Mouse (Mus musculus): ENCODE measurements around the gene Trim80. TPM values are rescaled to one million over a fixed set of nuclear protein-coding genes. Genes with fewer than 3 reads are reported as not detected.
A peak's percentile ranks its signal among the peaks of the same experiment; 100 is the strongest.
"Not testable (repeated sequence)": the region's sequence is repeated elsewhere in the genome, so short reads cannot be mapped to it uniquely, and the experiment has no call there.

Gene Trim80
- total RNA-seq, 1 experiment, result 0.31 TPM

DNA sequence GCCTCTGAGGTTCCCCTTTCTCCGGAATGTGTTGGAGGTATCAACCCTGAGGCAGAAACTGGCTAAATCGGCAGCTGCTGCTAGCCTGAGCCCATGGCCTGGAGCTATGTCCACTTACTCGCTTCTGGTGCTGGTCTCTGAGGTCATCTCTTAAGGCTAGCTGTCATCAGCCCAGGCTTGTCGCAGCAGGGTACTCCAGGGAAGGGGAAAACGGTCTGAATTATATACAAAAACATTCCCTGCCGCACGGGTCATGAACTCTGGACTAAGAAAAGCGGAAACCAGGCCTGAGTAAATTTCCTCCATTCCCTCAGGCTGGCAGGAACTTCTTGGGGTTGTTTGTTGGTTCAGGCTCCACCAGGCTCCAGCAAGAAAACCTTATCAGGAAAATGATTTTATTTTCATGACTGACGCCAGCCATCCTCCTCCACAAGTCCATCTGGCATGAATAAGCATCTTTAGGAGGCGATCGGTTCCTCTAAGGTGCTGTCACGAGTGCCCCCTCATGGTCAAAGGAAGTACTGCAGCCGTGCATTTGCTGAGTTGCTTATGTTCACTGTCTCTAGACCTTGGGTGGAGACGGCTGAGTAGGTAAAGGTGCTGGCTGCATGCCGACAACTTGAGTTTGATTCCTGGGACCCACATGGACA lies 33.4 kb downstream of the Trim80 start:
- Histone ChIP-seq H3K27ac (ENCODE audit: insufficient read depth, low read depth, low read length, poor library complexity, severe bottlenecking) (peak overlapping the region; percentile 41; the same call in 1 of the 2 replicates), H3K4me3 (ENCODE audit: insufficient read depth in 1 of 2, low read depth in 1 of 2, low read length in 2 of 2, poor library complexity in 1 of 2, severe bottlenecking in 1 of 2) (peak overlapping the region; percentile 27 to 35; a peak in 3 of 4 replicates), H3K4me1 (ENCODE audit: control insufficient read depth in 2 of 2, insufficient read depth in 2 of 2, low read length in 2 of 2, poor library complexity in 1 of 2) (peaks cover 4 to 27% of the 10 kb centered on the region in 2 experiments; a peak in 3 of 4 replicates), H3K9me3 (ENCODE audit: control insufficient read depth, insufficient read depth, low read depth, low read length) (no peaks in the 10 kb centered on the region), H3K9ac (ENCODE audit: insufficient read depth, low read depth, low read length, poor library complexity, severe bottlenecking) (peak overlapping the region; percentile 60; the same call in 1 of the 2 replicates), H3K36me3 (ENCODE audit: control insufficient read depth, insufficient read depth, low read length, poor library complexity, severe bottlenecking) (no peaks in the 10 kb centered on the region)
- TF ChIP-seq MAFK (IDR thresholded peaks at IDR 0.05; ENCODE audit: insufficient read depth, low read depth, low read length), result peak; percentile 96
- peak; percentile 60; the same call in 1 of the 2 replicates for TF ChIP-seq HCFC1 (IDR thresholded peaks at IDR 0.05; ENCODE audit: borderline replicate concordance, insufficient read depth, low read length)
- TF ChIP-seq ZNF384 (IDR thresholded peaks at IDR 0.05; ENCODE audit: low read depth, low read length), result no peak
- no peak for TF ChIP-seq CHD2 (IDR thresholded peaks at IDR 0.05; ENCODE audit: low read depth, low read length)
- peak; percentile 42; the same call in 1 of the 2 replicates for TF ChIP-seq ZC3H11A (IDR thresholded peaks at IDR 0.05; ENCODE audit: borderline replicate concordance, low read depth, low read length)
- DNase-seq (ENCODE audit: low read depth, low spot score), result peak; percentile 99
- in situ Hi-C loops (cut with MboI; ENCODE audit: low sequenced_read_pairs in 2 of 2, unreplicated experiment in 2 of 2), result no loop called here

DNA sequence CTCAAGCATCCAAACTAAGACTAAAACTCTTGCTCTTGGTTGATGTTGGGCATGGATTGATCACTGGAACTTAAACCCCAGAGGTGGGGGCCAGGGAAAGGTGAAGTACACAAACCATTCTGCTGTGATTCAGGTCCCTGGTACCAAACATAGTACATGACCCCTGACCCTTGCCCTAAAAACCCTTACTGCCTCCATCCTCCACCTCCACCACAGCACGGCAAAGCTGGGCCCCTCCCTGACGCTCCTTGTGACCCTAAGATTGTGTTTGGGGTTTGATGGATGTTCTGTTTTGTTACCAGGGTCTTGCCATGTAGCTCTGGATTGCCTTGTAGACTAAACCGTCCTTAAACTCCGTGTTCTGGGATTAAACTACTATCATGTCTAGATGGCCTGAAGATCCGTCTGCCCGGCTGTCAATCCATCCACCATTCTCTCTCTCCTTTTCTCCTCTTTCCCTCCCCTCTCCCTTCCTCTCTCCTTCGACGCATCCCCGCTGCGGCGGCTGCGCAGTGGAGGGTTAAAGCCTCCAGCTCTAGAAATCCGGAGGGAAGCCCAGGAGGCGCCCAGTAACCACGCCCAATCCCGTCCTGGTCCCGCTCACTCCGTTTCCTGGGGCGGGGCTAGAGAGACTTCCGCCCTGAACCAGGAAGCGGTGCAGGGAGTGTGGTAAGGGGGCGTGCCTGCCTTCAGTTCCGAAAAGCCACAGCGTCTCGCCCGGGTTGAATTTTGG lies 34.8 kb downstream of the Trim80 start, which contains the start of gene Armc7:
TSS of gene Armc7 (plus strand) at position 643 of the 733 bp plus-strand sequence.
- DNase-seq (ENCODE audit: low read depth, low spot score), result peak; percentile 97
- TF ChIP-seq HCFC1 (IDR thresholded peaks at IDR 0.05; ENCODE audit: borderline replicate concordance, insufficient read depth, low read length), result no peak
- TF ChIP-seq ZC3H11A (IDR thresholded peaks at IDR 0.05; ENCODE audit: borderline replicate concordance, low read depth, low read length), result no peak
- no peak for TF ChIP-seq MAFK (IDR thresholded peaks at IDR 0.05; ENCODE audit: insufficient read depth, low read depth, low read length)
- no peak for TF ChIP-seq CHD2 (IDR thresholded peaks at IDR 0.05; ENCODE audit: low read depth, low read length)
- TF ChIP-seq ZNF384 (IDR thresholded peaks at IDR 0.05; ENCODE audit: low read depth, low read length), result no peak
- Histone ChIP-seq H3K9ac (ENCODE audit: insufficient read depth, low read depth, low read length, poor library complexity, severe bottlenecking) (peak within 1 kb of the TSS; percentile 81), H3K4me3 (ENCODE audit: insufficient read depth in 1 of 2, low read depth in 1 of 2, low read length in 2 of 2, poor library complexity in 1 of 2, severe bottlenecking in 1 of 2) (peak within 1 kb of the TSS; percentile 83 to 90), H3K36me3 (ENCODE audit: control insufficient read depth, insufficient read depth, low read length, poor library complexity, severe bottlenecking) (no peaks in the 10 kb centered on the region), H3K27ac (ENCODE audit: insufficient read depth, low read depth, low read length, poor library complexity, severe bottlenecking) (peak within 1 kb of the TSS; percentile 26; the same call in 1 of the 2 replicates), H3K4me1 (ENCODE audit: control insufficient read depth in 2 of 2, insufficient read depth in 2 of 2, low read length in 2 of 2, poor library complexity in 1 of 2) (peaks cover 4 to 23% of the 10 kb centered on the region in 2 experiments; a peak in 3 of 4 replicates), H3K9me3 (ENCODE audit: control insufficient read depth, insufficient read depth, low read depth, low read length) (no peaks in the 10 kb centered on the region)
- in situ Hi-C loops (cut with MboI; ENCODE audit: low sequenced_read_pairs in 2 of 2, unreplicated experiment in 2 of 2), result no loop called here

DNA sequence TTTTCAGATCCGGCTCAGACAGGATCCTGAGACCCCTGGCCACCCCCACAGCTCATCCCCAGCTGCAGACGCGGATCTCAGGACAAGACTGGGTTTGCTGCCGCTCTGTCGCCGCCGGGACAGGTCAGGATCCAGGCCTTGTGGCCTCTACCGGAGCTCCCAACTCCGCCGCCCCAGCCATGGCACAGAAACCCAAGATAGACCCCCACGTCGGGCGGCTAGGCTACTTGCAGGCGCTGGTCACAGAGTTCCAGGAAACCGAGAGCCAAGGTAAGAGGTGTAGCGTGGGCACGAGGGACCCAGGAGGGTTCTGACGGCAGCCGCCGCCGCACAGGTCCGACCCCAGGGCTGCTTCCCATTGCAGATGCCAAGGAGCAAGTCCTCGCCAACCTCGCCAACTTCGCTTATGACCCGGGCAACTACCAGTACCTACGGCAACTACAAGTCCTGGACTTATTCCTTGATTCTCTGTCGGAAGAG lies 35.5 kb downstream of the Trim80 start:
- no peaks in the 10 kb centered on the region for H3K36me3 ChIP-seq (ENCODE audit: control insufficient read depth, insufficient read depth, low read length, poor library complexity, severe bottlenecking)
- no peak for TF ChIP-seq ZNF384 (IDR thresholded peaks at IDR 0.05; ENCODE audit: low read depth, low read length)
- TF ChIP-seq HCFC1 (IDR thresholded peaks at IDR 0.05; ENCODE audit: borderline replicate concordance, insufficient read depth, low read length), result no peak
- no peak for TF ChIP-seq MAFK (IDR thresholded peaks at IDR 0.05; ENCODE audit: insufficient read depth, low read depth, low read length)
- no peak for TF ChIP-seq CHD2 (IDR thresholded peaks at IDR 0.05; ENCODE audit: low read depth, low read length)
- no peak for TF ChIP-seq ZC3H11A (IDR thresholded peaks at IDR 0.05; ENCODE audit: borderline replicate concordance, low read depth, low read length)
- peak overlapping the region; percentile 81 for H3K9ac ChIP-seq (ENCODE audit: insufficient read depth, low read depth, low read length, poor library complexity, severe bottlenecking)
- no peak for DNase-seq (ENCODE audit: low read depth, low spot score)
- peak overlapping the region; percentile 83 to 90 for H3K4me3 ChIP-seq (ENCODE audit: insufficient read depth in 1 of 2, low read depth in 1 of 2, low read length in 2 of 2, poor library complexity in 1 of 2, severe bottlenecking in 1 of 2)
- H3K9me3 ChIP-seq (ENCODE audit: control insufficient read depth, insufficient read depth, low read depth, low read length), result no peaks in the 10 kb centered on the region
- in situ Hi-C loops (cut with MboI; ENCODE audit: low sequenced_read_pairs in 2 of 2, unreplicated experiment in 2 of 2), result no loop called here
- H3K27ac ChIP-seq (ENCODE audit: insufficient read depth, low read depth, low read length, poor library complexity, severe bottlenecking), result no peak overlapping the region
- H3K4me1 ChIP-seq (ENCODE audit: control insufficient read depth in 2 of 2, insufficient read depth in 2 of 2, low read length in 2 of 2, poor library complexity in 1 of 2), result peaks cover 4 to 23% of the 10 kb centered on the region in 2 experiments; a peak in 3 of 4 replicates

DNA sequence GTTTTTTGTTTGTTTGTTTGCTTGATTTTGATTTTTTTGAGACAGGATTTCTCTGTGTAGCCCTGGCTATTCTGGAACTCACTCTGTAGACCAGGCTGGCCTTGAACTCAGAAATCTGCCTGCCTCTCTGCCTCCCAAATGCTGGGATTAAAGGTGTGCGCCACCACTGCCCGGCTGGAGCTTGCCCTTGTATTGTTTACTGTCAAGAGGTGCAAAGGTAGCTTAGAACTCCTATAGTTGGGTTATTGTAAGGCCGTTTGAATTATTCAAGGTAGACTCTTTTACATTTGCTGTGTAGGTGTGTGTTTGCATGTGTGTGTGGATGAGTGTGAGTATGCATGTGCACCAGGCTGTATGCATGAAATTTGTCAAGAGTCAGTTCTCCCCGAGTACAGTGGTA lies 36.3 kb downstream of the Trim80 start:
- Histone ChIP-seq H3K4me3 (ENCODE audit: insufficient read depth in 1 of 2, low read depth in 1 of 2, low read length in 2 of 2, poor library complexity in 1 of 2, severe bottlenecking in 1 of 2) (0 out of 4 replicates have a peak overlapping the region, but pooled peaks of 1 of the 2 experiments have one; percentile 90), H3K4me1 (ENCODE audit: control insufficient read depth in 2 of 2, insufficient read depth in 2 of 2, low read length in 2 of 2, poor library complexity in 1 of 2) (peaks cover 4 to 22% of the 10 kb centered on the region in 2 experiments; a peak in 3 of 4 replicates)
- H3K9ac ChIP-seq (ENCODE audit: insufficient read depth, low read depth, low read length, poor library complexity, severe bottlenecking); H3K27ac ChIP-seq (ENCODE audit: insufficient read depth, low read depth, low read length, poor library complexity, severe bottlenecking); H3K36me3 ChIP-seq (ENCODE audit: control insufficient read depth, insufficient read depth, low read length, poor library complexity, severe bottlenecking); H3K9me3 ChIP-seq (ENCODE audit: control insufficient read depth, insufficient read depth, low read depth, low read length); DNase-seq (ENCODE audit: low read depth, low spot score); in situ Hi-C loops (cut with MboI; ENCODE audit: low sequenced_read_pairs in 2 of 2, unreplicated experiment in 2 of 2): not testable (repeated sequence)

DNA sequence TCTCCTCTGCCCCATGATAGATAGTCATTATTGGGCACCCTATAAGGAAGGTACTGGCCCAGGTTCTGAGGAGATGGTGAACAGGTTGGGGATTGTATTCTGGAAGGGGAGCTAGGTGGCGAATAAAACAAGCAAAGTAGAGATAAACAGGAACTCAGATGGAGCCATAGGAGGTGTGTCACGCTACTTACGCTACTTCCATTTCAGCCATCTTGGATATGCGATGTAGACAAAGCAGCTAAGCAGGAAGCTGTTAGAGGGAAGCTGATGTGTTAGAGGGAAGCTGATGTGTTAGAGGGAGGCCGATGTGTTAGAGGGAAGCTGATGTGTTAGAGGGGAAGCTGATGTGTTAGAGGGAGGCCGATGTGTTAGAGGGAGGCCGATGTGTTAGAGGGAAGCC lies 37.0 kb downstream of the Trim80 start:
- in situ Hi-C loops (cut with MboI; ENCODE audit: low sequenced_read_pairs in 2 of 2, unreplicated experiment in 2 of 2); H3K36me3 ChIP-seq (ENCODE audit: control insufficient read depth, insufficient read depth, low read length, poor library complexity, severe bottlenecking); H3K9ac ChIP-seq (ENCODE audit: insufficient read depth, low read depth, low read length, poor library complexity, severe bottlenecking); DNase-seq (ENCODE audit: low read depth, low spot score); H3K9me3 ChIP-seq (ENCODE audit: control insufficient read depth, insufficient read depth, low read depth, low read length); H3K27ac ChIP-seq (ENCODE audit: insufficient read depth, low read depth, low read length, poor library complexity, severe bottlenecking); H3K4me3 ChIP-seq (ENCODE audit: insufficient read depth in 1 of 2, low read depth in 1 of 2, low read length in 2 of 2, poor library complexity in 1 of 2, severe bottlenecking in 1 of 2): not testable (repeated sequence)
- H3K4me1 ChIP-seq (ENCODE audit: control insufficient read depth in 2 of 2, insufficient read depth in 2 of 2, low read length in 2 of 2, poor library complexity in 1 of 2), result peaks cover 4 to 18% of the 10 kb centered on the region in 2 experiments; a peak in 3 of 4 replicates

All from ES-E14 (cell line).